Mouse (Mus musculus) mature B cell (primary cell): ENCODE results near the gene Cldn6.

Experiments used
- in situ Hi-C: fragments of 300-500 bp; cut with MboI; formaldehyde crosslinking; loops from 2 replicates; pipeline ENCODE4 v1.14.3; 2019

Gene Cldn6

DNA sequence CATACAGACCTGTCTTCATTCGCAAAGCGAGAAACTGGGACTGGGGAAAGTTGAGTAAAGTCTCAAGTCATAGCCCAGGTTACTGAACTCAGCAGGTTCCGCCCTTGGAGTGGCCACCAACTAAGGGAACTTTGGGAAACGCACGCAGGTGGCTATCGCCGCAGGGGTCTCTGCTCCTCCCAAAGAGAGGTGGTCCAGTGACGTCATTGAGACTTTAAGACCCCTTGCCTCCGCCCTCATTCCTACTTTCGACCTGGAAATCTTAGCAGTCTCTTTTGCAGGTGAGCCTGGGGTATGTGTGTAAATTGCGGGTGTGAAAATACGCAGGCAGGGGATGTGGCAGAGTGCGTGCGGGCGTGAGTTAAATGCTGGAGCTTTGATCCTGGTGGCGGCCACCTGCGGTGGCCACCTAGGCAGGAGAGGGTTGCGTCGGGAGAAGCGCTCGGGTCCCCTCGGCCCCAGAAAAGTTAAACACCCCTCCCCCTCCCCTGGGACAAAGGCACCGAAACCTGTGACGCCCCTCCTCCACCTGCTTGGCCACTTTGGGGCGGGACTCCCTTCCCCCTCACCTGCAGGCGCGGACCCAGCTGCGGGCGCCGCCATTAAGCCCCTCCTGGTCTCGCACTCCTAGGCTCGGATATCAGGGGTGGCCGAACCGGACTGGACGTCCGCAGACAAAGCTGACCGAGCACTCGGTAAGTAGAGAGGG, at the start of gene Cldn6:
TSS of gene Cldn6 (plus strand) at position 123 of the 709 bp plus-strand sequence.
- in situ Hi-C loops = no loop called here

DNA sequence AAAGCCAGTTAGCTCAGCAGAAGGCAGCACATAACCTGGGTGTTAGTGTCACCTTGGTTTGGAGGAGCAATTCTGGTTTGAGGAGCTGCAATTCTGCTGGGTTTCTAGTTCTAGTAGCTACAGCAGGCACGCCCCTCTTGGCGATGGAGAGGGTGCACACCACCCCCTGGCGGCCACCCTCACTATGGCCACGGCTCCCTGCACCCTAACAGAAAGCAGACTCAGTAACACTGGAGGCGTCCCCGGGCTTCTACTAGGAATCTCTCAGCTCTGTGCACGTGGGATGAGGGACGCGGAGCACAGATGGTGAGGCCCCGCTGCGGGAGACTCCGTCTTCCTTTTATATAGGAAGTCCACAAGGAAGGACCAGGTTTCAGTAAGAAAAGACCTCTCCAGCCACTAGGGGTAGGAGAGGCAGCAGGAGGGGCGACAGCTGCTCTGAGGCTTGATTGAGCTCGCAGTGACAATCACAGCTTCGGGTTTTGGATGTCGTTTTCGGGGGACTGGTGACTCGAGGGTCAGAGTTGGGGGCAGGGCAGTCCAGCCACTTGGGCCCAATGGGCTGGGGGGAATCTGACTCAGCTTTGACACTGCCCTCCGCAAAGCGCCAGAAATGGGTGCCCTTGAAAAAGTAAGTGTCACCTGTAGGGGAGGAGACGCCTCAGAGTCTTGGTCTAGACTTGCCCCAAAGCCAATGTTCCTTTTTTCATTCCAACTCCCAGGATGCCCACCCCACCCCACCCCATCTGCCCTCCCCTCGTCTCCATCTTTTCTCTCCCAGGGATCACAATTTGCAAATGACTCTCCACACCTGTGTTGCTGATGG, 48.6 kb upstream of the Cldn6 start:
- in situ Hi-C loops = no loop called here

DNA sequence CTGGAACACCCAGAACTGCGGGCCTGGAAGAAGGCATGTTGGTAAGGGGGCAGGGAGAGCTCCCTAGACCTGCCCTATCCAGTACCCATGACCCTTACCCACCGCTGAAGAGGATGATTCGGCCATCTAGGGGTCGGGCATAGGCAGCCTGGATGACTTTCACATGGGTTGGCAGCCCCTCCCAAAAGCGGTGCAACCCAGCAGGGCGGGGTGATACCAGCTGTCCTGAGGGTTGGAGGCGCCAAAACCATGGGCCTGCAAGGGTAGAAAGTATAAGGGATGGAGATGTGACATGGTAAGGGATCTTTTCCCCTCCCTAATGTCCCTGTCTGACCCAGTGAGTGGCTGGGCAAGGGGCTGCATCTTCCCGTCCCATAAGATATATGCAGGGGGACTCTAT, 47.8 kb upstream of the Cldn6 start:
- in situ Hi-C loops = no loop called here

DNA sequence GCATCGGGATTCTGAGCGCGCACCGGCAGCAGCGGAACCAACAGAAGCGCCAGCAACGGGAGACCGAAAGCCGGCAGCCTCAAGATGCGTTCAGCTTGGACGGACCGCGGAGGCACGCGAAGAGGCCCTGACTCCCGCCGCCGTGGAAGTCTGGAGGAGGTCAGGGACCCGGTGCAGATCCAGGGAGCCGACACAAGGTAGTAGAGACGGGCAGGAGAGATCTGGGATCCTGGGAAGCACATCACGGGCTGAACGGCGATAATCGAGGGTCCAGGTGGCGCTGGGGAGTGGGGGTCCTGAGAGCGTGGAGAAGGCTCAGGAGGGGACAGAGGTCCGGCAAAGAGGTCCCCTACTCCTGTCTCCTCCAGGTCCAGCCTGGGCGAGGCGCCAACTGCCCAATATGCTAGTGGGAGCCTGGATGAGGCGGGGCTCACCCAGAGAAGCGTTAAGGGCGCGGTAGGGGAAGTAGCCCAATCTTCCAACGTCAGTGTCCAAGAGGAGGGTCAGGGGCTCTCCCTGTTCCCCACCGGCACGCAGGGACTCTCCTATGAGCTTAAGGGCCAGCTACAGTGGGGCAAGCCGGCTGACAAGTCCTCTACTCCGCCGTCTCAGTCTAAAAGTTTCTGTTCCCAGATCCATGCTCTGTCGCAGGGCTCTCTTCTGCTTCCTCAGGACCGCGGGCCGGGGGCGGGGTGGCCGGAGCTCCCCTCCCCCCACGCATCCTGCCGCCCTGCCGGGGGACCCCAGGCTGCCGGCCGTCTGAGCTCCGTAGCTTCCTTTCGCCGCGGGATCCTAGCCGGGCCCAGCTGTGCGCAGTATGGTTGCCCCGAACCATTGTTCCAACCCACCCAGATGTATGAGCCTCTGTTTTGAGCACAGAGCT, 34.2 kb upstream of the Cldn6 start, which contains the start of gene Mmp25:
TSS of gene Mmp25 (minus strand) at position 665 of the 883 bp plus-strand sequence.
- in situ Hi-C loops = no loop called here

GRCm38 (mm10) chr17:23645894-23646293, 33.2 kb upstream of the Cldn6 start:
- in situ Hi-C loops = no loop called here

- in situ Hi-C loops = no loop called here
These were observed 27.7 kb upstream of the Cldn6 start for GRCm38 (mm10) chr17:23651363-23651762.

- in situ Hi-C loops = no loop called here
These were observed 25.7 kb upstream of the Cldn6 start for GRCm38 (mm10) chr17:23653324-23653723.

- in situ Hi-C loops = no loop called here
These were observed 25.0 kb upstream of the Cldn6 start for GRCm38 (mm10) chr17:23654001-23654400.

DNA sequence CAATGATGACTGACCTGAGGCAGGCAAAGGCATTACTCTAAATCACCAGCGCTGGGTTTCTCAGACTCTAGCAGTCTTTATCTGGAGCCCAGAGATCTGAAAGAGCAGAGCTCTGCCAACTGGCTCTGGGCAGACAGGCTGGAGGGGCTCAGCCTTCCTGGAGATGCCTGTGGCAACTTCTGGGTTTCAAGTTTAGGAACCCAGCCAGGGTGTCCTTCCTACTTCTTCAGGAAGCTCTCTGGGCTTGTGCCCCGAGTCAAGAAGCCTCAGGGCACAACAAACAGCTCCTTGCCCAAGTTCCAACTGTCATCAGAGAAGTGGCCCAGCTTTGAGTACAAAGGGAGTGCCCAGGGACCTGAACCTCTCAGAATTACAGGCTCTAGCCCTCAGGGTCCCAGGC, 24.6 kb upstream of the Cldn6 start:
- in situ Hi-C loops = no loop called here

- in situ Hi-C loops = no loop called here
These were observed 20.6 kb upstream of the Cldn6 start for GRCm38 (mm10) chr17:23658450-23658849.

- in situ Hi-C loops = no loop called here
These were observed 18.8 kb upstream of the Cldn6 start, which contains the start of gene Bicdl2 for GRCm38 (mm10) chr17:23660117-23660875. TSS of gene Bicdl2 (plus strand) at chr17:23660506.

DNA sequence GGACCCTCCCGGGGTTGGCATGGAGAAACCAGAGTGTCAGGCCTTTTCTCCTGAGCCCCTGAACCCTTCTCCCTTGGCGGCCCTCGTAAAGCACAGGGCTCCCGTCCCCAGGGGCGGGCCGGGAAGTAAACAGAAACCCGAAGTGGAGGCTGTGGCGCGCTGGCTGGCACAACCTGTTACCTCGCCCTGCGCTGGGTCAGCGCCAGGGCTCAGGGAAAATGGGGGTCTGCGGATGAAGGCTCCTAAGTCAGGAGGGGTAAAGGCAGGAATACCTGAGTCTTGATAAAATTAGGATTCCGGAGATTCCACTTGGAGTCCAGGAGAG, 18.2 kb upstream of the Cldn6 start:
- in situ Hi-C loops = no loop called here

DNA sequence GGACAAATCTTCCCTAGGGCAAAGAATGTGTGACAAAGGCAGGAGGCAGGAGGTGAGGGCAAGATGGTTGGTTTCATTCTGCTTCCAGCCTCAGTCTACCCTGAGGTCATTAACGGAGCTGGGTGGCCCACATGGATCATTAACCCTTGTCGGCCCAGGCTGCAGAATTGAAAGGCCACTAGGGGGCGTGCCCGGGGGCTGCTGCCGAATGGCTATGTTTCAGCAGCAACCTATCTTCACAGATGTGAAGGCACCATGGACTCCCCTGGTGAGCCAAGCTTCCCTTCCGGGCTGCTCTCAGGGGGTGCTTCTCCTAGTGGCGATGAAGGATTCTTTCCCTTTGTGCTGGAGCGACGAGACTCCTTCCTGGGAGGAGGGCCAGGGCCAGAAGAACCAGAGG, 17.5 kb upstream of the Cldn6 start:
- in situ Hi-C loops = no loop called here

DNA sequence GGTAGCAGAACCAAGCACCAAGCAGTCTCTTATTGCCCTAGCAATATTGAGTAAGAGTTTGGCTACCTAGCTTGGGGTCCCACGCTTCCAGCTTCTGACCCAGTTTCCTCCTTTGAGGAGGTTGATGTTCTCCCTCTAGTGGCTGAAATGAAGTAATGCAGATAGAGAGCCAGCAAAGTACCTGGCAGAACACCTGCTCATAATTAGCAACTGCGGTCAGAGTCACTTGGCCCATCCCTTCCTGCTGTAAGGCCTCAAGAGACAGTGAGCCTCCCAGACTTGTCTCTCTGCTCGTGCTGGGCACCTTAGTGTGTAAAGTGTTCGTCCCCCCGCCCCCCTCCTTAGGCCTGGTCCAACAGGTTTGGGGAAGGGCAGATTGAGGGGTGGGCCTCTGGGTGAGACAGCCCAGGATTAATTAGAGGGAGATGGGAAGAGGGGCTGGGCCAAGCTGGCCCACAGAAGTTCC, 14.5 kb upstream of the Cldn6 start:
- in situ Hi-C loops = loop anchor here (5.0 kb wide), 1 partner anchor 53 kb away; no protein-coding TSS in a partner anchor

DNA sequence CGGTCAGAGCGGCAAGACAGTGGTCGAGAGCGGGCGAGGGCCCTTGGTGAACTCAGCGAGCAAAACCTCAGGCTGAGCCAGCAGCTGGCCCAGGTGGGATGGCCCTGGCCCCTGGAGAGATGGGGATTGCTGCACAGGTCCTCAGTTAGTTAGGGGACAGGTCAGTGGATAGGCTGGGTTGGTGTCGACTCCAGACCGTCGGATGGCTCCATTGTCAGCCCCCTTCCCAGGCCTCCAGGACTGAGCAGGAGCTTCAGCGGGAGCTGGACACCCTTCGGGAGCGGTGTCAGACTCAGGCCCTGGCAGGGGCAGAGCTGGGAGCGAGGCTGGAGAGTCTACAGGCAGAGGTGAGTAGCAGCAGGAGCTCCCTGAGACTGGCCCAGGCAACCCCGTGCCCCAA, 13.5 kb upstream of the Cldn6 start:
- in situ Hi-C loops = loop anchor here (5.0 kb wide), 1 partner anchor 52 kb away; no protein-coding TSS in a partner anchor

DNA sequence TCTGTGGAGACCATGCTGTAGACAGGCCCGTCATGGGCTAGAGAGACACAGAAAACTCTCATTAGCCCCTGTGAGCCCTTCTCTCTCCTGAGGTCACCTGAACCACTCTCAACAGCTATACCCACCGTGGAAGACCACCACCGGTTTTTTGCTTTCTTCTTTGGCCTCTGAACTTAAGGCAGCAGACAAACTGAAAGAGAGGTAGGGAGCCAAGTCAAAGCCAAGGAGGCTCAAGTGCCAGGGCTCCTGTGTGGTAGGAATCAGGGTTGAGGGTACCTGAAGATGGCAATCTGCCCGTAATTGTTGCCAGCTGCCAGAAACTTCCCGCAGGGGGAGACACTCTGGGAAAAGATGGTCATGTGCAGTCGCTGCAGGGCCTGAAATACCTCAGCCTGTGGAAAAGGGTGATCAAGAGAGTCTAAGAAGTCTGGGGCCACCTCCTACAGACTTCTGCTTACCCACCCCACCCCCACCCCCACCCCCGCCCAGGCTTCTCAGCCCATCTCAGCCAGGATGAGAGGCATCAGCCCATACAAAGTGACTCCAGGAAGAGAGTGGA, 8.5 kb upstream of the Cldn6 start:
- in situ Hi-C loops = no loop called here

- in situ Hi-C loops = no loop called here
These were observed 7.5 kb upstream of the Cldn6 start for GRCm38 (mm10) chr17:23671519-23671918.

DNA sequence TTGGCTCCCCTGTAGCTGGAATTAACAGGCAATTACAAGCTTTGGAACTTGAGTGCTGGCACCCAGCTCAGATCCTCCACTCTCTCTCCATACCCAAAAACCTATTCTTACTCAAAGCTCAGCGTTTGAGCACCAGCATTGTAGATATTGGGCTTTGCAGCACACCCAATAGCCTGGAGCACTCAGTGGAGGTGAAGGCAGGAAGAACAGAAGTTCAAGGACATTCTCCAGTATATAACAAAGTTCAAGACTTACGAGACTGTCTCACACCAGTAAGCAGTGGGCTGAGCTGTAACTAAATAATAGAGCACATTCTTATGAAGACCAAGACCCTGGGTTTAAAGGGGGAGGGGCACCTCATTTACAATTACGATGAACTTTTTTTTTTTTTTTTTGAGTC, 6.3 kb upstream of the Cldn6 start:
- in situ Hi-C loops = no loop called here

GRCm38 (mm10) chr17:23673424-23674073, 5.5 kb upstream of the Cldn6 start, which contains the start of the genes Hcfc1r1 and Thoc6:
TSS of gene Hcfc1r1 (plus strand) at chr17:23673596.
TSS of gene Thoc6 (minus strand) at chr17:23673882.
- in situ Hi-C loops = no loop called here

DNA sequence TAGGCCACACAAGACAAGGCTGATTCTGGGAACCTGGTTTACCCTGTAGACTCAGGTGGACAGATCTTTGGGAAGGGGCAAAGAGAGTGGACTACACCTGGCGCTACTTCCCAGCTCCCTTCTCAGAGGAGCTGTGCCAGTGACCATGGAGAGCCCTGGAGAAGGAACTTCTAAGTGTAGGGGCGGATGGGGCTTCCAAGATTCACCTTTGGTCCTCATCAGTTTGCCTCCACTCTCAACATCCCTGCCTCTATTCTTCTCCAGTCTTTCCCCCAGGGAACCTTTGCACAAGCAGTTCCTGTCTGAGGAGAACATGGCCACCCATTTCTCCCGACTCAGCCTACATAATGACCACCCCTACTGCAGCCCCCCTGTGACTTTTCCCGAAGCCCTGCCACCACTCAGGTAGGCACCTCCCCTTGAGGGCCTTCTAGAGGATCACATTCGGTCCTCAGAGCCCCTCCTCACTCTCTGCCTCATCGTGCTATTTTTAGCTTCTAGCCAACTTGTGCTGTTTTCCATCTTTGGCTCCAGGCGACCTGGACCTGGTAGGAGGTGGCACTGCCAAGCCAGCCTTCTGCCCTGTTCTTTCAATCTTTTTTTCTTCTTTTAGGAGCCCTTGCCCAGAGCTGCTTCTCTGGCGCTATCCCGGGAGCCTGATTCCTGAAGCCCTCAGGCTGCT, 4.6 kb upstream of the Cldn6 start:
- in situ Hi-C loops = no loop called here
